Mouse (Mus musculus) ovary, postnatal 36 days (tissue): ENCODE results near the gene Olfr1340.

ENCODE experiments used
- DNase-seq: peaks from one replicate; pipeline ENCODE4 v3.0.0; 2022; ENCODE audit warnings: low spot score, mixed read lengths

The Olfr1340 gene

GRCm38 (mm10) chr4:118719838-118720237, at the start of gene Olfr1340:
Gene Olfr1340, plus strand, starts transcription at chr4:118720138.
- no peak for DNase-seq

- no peak for DNase-seq
Measured at GRCm38 (mm10) chr4:118687086-118687485, 32.9 kb upstream of the Olfr1340 start.

- DNase-seq, result no peak
Measured at GRCm38 (mm10) chr4:118692412-118692973, 27.4 kb upstream of the Olfr1340 start, which contains the start of gene Olfr1342. Gene Olfr1342, minus strand, starts transcription at chr4:118692756.

GRCm38 (mm10) chr4:118693812-118694211, 26.1 kb upstream of the Olfr1340 start:
- no peak for DNase-seq

- no peak for DNase-seq
Measured at GRCm38 (mm10) chr4:118703223-118703622, 16.7 kb upstream of the Olfr1340 start, which contains the start of gene Olfr1341. Gene Olfr1341, plus strand, starts transcription at chr4:118703523.

GRCm38 (mm10) chr4:118708086-118708485, 11.9 kb upstream of the Olfr1340 start:
- no peak for DNase-seq

- no peak for DNase-seq
Measured at GRCm38 (mm10) chr4:118711656-118712055, 8.3 kb upstream of the Olfr1340 start.

GRCm38 (mm10) chr4:118721742-118722483, 2.0 kb downstream of the Olfr1340 start:
- DNase-seq, result no peak

GRCm38 (mm10) chr4:118731875-118732274, 11.9 kb downstream of the Olfr1340 start, which contains the start of gene Olfr1339:
Gene Olfr1339, plus strand, starts transcription at chr4:118732175.
- no peak for DNase-seq

GRCm38 (mm10) chr4:118739574-118739973, 19.6 kb downstream of the Olfr1340 start:
- DNase-seq, result no peak

GRCm38 (mm10) chr4:118740988-118741698, 21.2 kb downstream of the Olfr1340 start:
- DNase-seq, result no peak

- DNase-seq, result no peak
Measured at GRCm38 (mm10) chr4:118741881-118742280, 21.9 kb downstream of the Olfr1340 start.

- no peak for DNase-seq
Measured at GRCm38 (mm10) chr4:118758637-118759036, 38.7 kb downstream of the Olfr1340 start, which contains the start of gene Olfr1338. Gene Olfr1338, minus strand, starts transcription at chr4:118758737.
